Mouse (Mus musculus) neutrophil, adult 5-6 weeks (primary cell): ENCODE measurements around the gene Pgm2l1. TPM values are rescaled to one million over a fixed set of nuclear protein-coding genes. Genes with fewer than 3 reads are reported as not detected.
A peak's percentile ranks its signal among the peaks of the same experiment; 100 is the strongest.

ENCODE experiments used
- ATAC-seq: fragments of 151-379, 151-347 bp; 2 replicates; pipeline ENCODE4 v1.8.0; 2017; ENCODE audit warnings: mild to moderate bottlenecking, moderate TSS enrichment; ENCODE audit not compliant: insufficient number of reproducible peaks, poor library complexity, low FRiP score, severe bottlenecking; ENCODE audit errors: extremely low read depth
- total RNA-seq: library from RNA; stranded (forward); fragments of 200-1000 nt; gene quantifications from 2 replicates; pipeline ENCODE4 v1.2.3, GENCODE M21; 2017

Gene Pgm2l1
- total RNA-seq: 13.5 and 13.8 TPM in 2 replicates

DNA sequence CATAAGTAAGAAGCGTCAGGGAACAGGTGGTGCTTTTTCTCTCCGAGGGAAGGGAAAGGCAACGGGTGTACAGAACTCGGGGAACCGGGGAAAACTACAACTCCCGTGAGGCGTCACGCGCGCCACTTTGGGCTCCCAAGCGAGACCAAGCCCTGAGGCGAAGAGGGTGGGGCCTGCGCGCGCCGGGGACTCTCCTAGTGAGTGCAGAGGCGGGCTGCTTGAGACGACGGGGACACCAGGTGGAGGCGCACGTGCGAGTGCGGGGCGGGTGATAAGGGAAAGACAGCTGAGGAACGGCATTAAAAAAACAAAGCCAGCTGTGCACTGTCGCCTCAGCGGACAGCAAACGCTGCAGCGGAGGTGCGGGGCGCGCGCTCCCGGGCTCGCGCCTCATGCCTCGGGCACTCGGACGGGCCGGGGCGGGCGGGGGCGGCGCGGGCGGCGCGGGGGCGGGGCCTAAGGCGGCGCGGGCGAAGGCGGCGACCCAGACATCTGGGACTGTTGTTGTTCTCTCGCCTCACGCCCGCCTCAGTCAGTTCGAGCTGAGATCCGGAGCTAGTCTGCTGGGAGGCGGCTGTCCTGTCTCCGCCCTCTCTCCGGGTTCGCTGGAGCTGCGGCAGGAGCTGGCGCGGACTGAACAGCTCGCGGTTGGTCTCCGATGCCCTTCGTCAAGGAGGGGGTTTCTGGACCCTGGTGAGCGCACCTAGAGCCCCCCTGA, at the start of gene Pgm2l1:
Pgm2l1 (plus strand) TSS at position 237 of the 718 bp plus-strand sequence.
- ATAC-seq: peak; percentile 96

DNA sequence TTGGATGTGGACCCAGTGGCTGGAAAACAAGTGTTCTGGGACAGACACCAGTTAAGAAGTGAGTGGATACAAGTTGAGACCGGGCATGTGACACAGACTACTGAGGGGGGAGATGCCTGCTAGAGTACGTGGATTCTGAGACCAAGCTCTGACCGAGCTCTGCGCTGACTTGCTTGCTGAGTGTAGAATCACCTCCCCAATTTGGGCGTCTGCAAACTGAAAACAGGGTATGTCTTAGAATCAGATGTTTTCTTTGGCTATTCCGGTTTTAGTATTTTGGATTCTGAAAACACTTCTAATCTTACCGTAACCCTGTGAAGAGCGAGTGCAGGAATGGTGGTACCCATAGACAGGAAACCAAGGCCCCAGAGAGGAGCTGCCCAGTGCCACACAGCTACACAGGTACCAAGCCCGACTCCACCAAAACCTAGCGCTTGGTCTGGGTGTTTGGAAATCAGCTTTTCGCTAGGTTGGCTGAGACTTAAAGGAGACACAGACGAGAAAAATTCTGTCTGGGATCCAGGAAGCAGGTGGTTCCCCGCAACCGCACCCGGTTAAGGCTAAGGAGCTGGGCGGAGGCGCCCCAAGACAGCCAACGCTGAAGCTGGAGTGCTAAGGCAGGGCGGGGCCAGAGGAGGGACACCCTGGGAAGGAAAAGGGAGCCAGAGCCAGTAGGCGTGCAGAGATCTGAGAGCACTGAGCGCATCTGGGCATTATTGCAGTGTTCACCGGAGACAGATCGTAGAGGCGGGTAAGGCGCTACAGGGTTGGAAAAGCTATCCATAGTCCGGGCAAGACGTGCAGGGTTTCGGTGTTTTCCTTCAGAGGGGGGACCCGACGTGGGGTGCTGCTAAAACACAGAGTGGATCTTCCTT, 48.9 kb upstream of the Pgm2l1 start:
- no peak for ATAC-seq

DNA sequence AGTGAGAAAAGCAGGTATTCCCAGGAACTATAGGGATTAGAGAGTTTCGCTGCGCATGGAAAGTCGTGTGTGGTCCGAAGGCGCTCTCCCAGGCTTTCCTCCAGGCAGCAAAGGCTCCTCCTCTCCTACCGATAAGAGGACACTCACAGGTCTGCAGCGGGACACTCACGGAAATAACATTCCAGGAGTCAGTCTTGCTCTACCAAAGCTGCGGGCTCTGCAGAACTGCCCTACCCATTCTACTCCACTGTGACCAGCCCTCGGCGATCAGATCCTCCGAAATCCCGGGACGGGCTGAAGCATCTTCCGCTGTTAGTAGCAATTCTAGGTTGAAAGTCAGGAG, 48.3 kb upstream of the Pgm2l1 start:
- ATAC-seq: no peak

GRCm38 (mm10) chr7:100179394-100179793, 47.8 kb upstream of the Pgm2l1 start:
- ATAC-seq: no peak

DNA sequence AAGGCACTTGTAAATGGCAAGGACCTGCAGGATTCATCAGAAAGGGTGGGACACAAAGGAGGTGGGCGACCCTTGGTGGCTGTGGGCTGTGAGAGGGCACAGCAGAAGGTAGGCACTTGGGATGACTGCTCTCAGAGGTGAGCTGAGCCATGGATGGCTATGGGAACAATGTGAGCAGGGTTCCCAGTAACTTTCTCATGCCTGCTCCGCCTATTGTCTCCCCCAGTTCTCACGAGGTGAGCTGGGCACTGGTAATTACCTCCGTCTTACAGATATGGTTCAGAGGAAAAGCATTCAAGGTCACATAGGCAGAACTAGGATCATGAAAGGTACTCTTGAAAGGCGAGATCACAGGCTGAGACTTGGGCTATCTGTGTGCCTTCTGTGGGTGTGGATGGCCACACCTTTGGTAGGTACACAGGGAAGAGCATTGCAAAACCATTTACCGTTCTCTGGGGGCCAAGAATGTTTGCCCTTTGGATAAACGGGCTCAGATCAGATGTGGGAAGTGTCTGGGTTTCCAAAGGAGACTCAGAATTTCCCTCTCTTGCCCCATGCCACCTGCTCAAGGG, 47.3 kb upstream of the Pgm2l1 start:
- ATAC-seq: no peak

DNA sequence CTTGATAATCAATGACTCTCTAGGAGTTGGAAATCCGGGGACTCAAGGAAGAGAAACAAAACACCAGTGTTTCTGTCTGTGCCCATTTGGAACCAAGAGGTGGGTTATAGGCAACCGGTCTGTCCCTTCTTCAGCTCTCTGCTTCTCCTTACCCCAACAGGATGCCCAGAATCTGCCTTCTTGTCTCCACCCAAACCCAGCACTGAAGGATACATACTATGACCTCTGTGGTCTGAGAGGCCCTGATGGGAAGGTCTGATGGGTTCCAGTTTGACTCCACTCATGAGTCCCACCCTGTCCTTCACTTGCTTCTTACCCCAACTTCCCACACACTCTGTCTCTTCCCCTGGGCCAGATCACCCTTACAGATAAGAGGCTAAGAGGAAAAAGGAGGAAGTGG, 46.0 kb upstream of the Pgm2l1 start:
- no peak for ATAC-seq

- ATAC-seq: no peak
These were observed 45.6 kb upstream of the Pgm2l1 start for GRCm38 (mm10) chr7:100181614-100182013.

DNA sequence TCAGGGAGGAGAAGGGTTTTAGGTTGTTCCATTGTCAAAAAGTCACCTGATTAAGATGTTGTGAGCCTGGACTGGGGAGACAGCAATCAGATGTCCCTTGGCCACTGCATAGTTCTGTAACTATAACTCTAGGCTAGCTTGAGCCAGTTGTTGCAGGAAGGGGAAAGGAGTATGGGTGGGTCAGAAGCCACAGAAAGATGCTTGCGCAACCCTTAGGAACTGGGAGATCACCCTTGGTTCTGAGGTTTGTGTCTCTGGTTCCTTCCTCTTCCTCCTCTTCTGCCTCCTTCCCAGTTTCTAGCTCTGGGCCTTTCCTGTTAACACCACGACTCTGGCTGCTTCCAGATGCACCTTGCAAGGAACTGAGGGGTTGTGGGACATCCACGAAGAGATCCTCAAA, 44.8 kb upstream of the Pgm2l1 start:
- ATAC-seq: no peak

GRCm38 (mm10) chr7:100187601-100188000, 39.6 kb upstream of the Pgm2l1 start:
- ATAC-seq: peak; percentile 41; the same call in 1 of the 2 replicates

- no peak for ATAC-seq
These were observed 37.0 kb upstream of the Pgm2l1 start for GRCm38 (mm10) chr7:100190167-100190566.

GRCm38 (mm10) chr7:100190778-100191177, 36.4 kb upstream of the Pgm2l1 start:
- ATAC-seq: peak; percentile 58; the same call in 1 of the 2 replicates

- no peak for ATAC-seq
These were observed 26.0 kb upstream of the Pgm2l1 start for GRCm38 (mm10) chr7:100201191-100201590.

DNA sequence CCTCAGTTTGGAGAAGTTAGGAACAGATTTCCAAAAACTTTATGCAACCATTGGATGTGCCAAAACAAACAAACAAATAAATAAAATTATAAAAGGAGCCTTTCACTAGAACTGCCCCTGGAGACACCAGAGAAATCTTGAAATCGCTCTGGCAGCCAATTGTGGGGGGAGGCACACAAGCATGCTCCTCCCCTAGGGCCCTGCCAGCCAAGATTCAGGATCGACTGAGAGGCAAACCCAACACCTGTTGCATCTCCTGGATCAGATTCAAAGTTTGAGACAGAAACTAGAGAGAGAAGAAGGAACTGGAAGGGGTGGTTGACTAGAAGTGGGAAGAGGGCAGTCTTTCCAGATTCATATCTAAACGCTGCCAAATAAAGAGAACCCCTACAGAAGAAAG, 23.6 kb upstream of the Pgm2l1 start:
- no peak for ATAC-seq

GRCm38 (mm10) chr7:100204871-100205270, 22.3 kb upstream of the Pgm2l1 start:
- ATAC-seq: no peak

DNA sequence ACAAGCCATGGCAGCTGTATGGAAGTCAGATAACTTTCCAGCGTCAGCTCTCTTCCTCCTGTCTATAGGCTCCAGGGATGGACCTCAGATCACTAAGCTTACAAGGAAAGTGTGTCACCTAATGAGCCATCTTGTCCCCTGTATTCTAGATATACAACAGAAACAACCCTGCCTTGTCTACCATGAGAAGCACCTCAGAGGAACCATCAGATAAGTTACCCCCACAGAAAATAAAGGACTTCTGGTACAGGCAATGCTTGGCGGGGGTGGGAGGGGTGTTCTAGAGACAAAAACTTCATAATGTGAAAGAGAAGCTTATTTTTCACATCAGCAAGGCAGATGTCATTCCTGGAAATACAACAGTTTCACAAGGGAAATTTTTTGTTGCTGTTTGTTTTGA, 21.1 kb upstream of the Pgm2l1 start:
- no peak for ATAC-seq

GRCm38 (mm10) chr7:100207886-100208285, 19.3 kb upstream of the Pgm2l1 start:
- ATAC-seq: no peak

GRCm38 (mm10) chr7:100214310-100214709, 12.9 kb upstream of the Pgm2l1 start:
- ATAC-seq: no peak

DNA sequence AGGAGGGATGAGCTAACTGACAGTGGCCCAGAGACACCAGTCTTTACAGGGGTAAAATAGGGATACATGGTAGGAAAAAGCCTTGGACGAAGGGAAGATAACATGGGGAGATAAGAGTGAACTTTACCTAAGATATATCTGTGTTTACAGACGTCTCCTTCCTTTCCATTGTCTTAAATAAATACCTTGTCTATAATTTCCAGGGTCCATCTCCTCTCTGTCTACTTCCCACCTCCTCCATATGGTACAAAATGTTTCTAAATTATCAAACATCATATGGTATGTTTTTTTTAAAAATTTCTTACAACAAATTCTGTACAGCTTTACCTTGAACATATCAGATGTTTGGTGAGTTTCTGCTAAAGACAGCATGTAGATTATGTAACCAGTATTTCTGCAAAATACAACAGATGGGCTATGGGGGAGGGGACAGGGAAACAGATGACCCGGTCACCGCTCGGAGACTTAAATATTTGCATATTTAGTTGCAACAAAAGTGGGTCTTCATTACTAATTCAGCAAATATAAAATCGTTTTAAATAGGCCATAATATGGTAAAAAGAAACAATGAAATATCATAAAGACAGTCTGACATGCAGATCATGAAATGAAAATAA, 12.0 kb upstream of the Pgm2l1 start:
- ATAC-seq: no peak

- ATAC-seq: no peak
These were observed 11.2 kb upstream of the Pgm2l1 start for GRCm38 (mm10) chr7:100215976-100216375.
